Mouse (Mus musculus): ENCODE measurements around the gene Snapc5.

GRCm38 (mm10) chr9:64227736-64228135 is 48.7 kb downstream of the Snapc5 start:
- TF ChIP-seq RCOR1 (conservative IDR thresholded peaks at IDR 0.05; ENCODE audit: low read depth, low read length) = no peak
- no peak for TF ChIP-seq CHD2 (IDR thresholded peaks at IDR 0.05; ENCODE audit: low read length)
- TF ChIP-seq NRF1 (IDR thresholded peaks at IDR 0.05; ENCODE audit: low read depth, low read length) = no peak
- no peak for TF ChIP-seq USF2 (conservative IDR thresholded peaks at IDR 0.05; ENCODE audit: low read depth, low read length)
- no peak for TF ChIP-seq EP300 (IDR thresholded peaks at IDR 0.05; ENCODE audit: low read length)
- TF ChIP-seq ZMIZ1 (IDR thresholded peaks at IDR 0.05; ENCODE audit: low read depth, low read length) = no peak
- no peak for TF ChIP-seq CTCF (conservative IDR thresholded peaks at IDR 0.05 in 1 of 2, IDR thresholded peaks at IDR 0.05 in 1 of 2; ENCODE audit: low read depth in 2 of 2, low read length in 2 of 2)
- TF ChIP-seq JUN (IDR thresholded peaks at IDR 0.05; ENCODE audit: insufficient read depth, low read depth, low read length) = no peak
- TF ChIP-seq HCFC1 (IDR thresholded peaks at IDR 0.05; ENCODE audit: low read depth, low read length) = no peak
